Mouse (Mus musculus) liver, postnatal 0 days (tissue): ENCODE results near the gene Map4k5. TPM values are rescaled to one million over a fixed set of nuclear protein-coding genes. Genes with fewer than 3 reads are reported as not detected.

ENCODE experiments used
- ATAC-seq: fragments of 200-750 bp; cut with Nextera tagmentation; 2 replicates; pipeline ENCODE4 v1.8.0; 2017; ENCODE audit warnings: mild to moderate bottlenecking, moderate library complexity
- DNase-seq: peaks from one replicate; pipeline ENCODE4 v3.0.0-alpha.2; 2016
- H3K27ac ChIP-seq: fragments of 300-500 bp; sonication (generic); 2 replicates; pipeline ENCODE4 v1.5.1; 2014; ENCODE audit warnings: antibody characterized with exemption, moderate library complexity, mild to moderate bottlenecking, low read depth
- H3K27me3 ChIP-seq: fragments of 300-500 bp; sonication (generic); 2 replicates; pipeline ENCODE4 v1.6.1; 2014; ENCODE audit warnings: low read length, control low read depth, mixed read lengths; ENCODE audit not compliant: insufficient read depth
- H3K36me3 ChIP-seq: fragments of 300-500 bp; sonication (generic); replicated peaks from 2 replicates; pipeline ENCODE4 v1.6.1; 2014; ENCODE audit warnings: mild to moderate bottlenecking, control low read depth, low read length, moderate library complexity, mixed read lengths; ENCODE audit not compliant: insufficient read depth
- H3K4me1 ChIP-seq: fragments of 300-500 bp; sonication (generic); 2 replicates; pipeline ENCODE4 v1.6.1; 2014; ENCODE audit warnings: antibody characterized with exemption, mild to moderate bottlenecking, control low read depth; ENCODE audit not compliant: insufficient read depth
- H3K4me2 ChIP-seq: fragments of 300-500 bp; sonication (generic); 2 replicates; pipeline ENCODE4 v1.6.1; 2014; ENCODE audit warnings: low read depth, mild to moderate bottlenecking, low read length, moderate library complexity, mixed read lengths
- H3K4me3 ChIP-seq: fragments of 300-500 bp; sonication (generic); 2 replicates; pipeline ENCODE4 v1.5.1; 2014; ENCODE audit warnings: low read depth, low read length
- H3K9ac ChIP-seq: fragments of 300-500 bp; sonication (generic); replicated peaks from 2 replicates; pipeline ENCODE4 v1.6.1; 2014; ENCODE audit warnings: mild to moderate bottlenecking, moderate library complexity
- H3K9me3 ChIP-seq: fragments of 300-500 bp; sonication (generic); 2 replicates; pipeline ENCODE4 v1.6.1; 2016; ENCODE audit warnings: mild to moderate bottlenecking, control low read depth, low read length, mixed read lengths
- CTCF ChIP-seq: sonication (generic); IDR thresholded peaks from 2 replicates; pipeline ENCODE4 v1.5.1; 2016; ENCODE audit warnings: antibody characterized with exemption, low read depth
- EP300 ChIP-seq: IDR thresholded peaks from 2 replicates; pipeline ENCODE4 v1.6.1; 2016; ENCODE audit warnings: antibody characterized with exemption, low read depth, mild to moderate bottlenecking
- WGBS: fragments of 180-500 bp; shearing (Covaris S2); extraction: QIAGEN DNeasy Blood & Tissue Kit; methylation state at CpG from one replicate; pipeline ENCODE4 v1.1.7; 2014; ENCODE audit not compliant: insufficient replicate concordance; 5-methylcytosine and 5-hydroxymethylcytosine counted together
- polyA plus RNA-seq: library from polyadenylated mRNA; unstranded; fragments of >200 nt; fragmentation: Nextera tagmentation; extraction: Ambion mirVana; gene quantifications from 2 replicates; pipeline ENCODE4 v1.2.1, GENCODE M21; 2015

Map4k5 gene
- polyA plus RNA-seq, 1 experiment from 2014 or later = 11.8 TPM

DNA sequence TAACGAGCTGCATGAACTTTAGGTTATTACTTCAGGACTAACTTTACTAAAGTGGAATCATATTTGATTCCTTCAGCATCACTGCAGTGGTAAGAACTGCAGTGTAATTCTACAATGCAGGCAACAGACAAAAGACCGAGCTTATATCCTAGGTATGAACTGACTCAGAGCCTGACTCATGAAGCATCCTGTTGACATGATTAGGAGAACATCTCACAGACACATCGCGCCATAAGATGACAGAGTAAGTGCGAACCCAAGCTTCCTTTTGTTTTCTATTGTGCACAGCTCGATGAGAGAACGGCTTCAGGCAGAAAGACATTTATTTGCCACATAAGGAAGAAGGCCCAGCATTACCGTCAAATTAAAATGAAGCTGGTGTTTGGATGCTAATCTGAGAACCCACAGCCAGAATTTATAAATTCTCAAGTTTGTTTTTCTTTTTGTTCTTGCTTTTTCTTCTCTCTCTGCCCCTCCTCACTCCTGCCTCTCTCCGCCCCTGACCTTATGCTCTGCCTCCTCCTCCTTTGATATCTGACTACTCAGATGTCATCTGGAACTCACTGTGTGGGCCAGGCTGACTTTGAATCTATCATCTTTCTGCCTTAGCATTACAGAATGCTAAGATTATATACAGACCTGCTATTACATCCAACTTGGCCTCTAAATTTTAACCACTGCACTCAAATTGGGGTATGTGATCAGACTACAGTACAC is 68.0 kb downstream of the Map4k5 start:
- H3K36me3 ChIP-seq = peaks cover 74% of the 10 kb centered on the region
- H3K4me2 ChIP-seq = no peak overlapping the region
- WGBS = 91% methylated on average over 9 of the region's 9 CpGs

DNA sequence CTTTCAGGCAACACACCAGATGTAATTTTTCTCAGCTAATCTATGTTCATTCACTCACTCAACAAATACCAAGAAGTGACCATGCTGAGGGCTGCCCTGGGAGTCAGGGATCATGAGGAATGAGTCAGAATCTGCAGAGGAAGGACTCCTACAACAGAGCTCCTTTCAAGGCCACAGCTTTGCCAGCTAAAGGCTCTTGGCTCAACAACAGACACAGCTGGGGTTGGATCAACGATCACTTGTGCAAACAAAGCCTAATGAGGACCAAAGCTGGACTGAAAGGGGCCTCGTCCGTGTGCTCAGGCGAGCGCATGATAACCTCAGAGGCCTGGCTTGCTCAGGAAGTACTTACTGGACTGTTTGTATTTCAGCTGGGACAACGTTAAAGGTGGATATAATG is 78.7 kb downstream of the Map4k5 start:
- WGBS = 68% methylated on average over 6 of the region's 6 CpGs
- H3K27ac ChIP-seq = 0 out of 2 replicates have a peak overlapping the region, but pooled peaks have one; percentile 29
- peaks cover 77% of the 10 kb centered on the region for H3K36me3 ChIP-seq

More for the DNA sequence above, 68.0 kb downstream of the Map4k5 start:
- no peak for ATAC-seq
- Histone ChIP-seq H3K4me1 (no peaks in the 10 kb centered on the region), H3K9ac (no peak overlapping the region), H3K27me3 (no peaks in the 10 kb centered on the region), H3K27ac (no peak overlapping the region), H3K9me3 (no peaks in the 10 kb centered on the region), H3K4me3 (no peak overlapping the region)
- DNase-seq = no peak
- no peak for TF ChIP-seq EP300
- no peak for TF ChIP-seq CTCF

GRCm38 (mm10) chr12:69813596-69813995 is 79.4 kb downstream of the Map4k5 start:
- TF ChIP-seq EP300 = no peak
- no peak for TF ChIP-seq CTCF
- H3K4me2 ChIP-seq = no peak overlapping the region
- no peak overlapping the region for H3K27ac ChIP-seq
- no peak for DNase-seq
- no peaks in the 10 kb centered on the region for H3K9me3 ChIP-seq
- H3K4me1 ChIP-seq = no peaks in the 10 kb centered on the region
- no peaks in the 10 kb centered on the region for H3K27me3 ChIP-seq
- H3K4me3 ChIP-seq = no peak overlapping the region
- ATAC-seq = no peak
- H3K9ac ChIP-seq = no peak overlapping the region
- peaks cover 75% of the 10 kb centered on the region for H3K36me3 ChIP-seq
- WGBS = 95% methylated on average over 2 of the region's 2 CpGs

More for the DNA sequence above, 78.7 kb downstream of the Map4k5 start:
- Histone ChIP-seq H3K4me3 (no peak overlapping the region), H3K4me1 (no peaks in the 10 kb centered on the region), H3K4me2 (no peak overlapping the region), H3K9me3 (no peaks in the 10 kb centered on the region), H3K27me3 (no peaks in the 10 kb centered on the region), H3K9ac (no peak overlapping the region)
- DNase-seq (no peak), ATAC-seq (peak; percentile 57; the same call in 1 of the 2 replicates)
- TF ChIP-seq EP300 (no peak), CTCF (no peak)

GRCm38 (mm10) chr12:69812986-69813385 is 80.0 kb downstream of the Map4k5 start:
- Histone ChIP-seq H3K27me3 (no peaks in the 10 kb centered on the region), H3K4me3 (no peak overlapping the region), H3K36me3 (peaks cover 75% of the 10 kb centered on the region), H3K4me1 (no peaks in the 10 kb centered on the region), H3K9me3 (no peaks in the 10 kb centered on the region), H3K4me2 (no peak overlapping the region), H3K9ac (no peak overlapping the region), H3K27ac (no peak overlapping the region)
- ATAC-seq = no peak
- DNase-seq = no peak
- TF ChIP-seq EP300 = no peak
- no peak for TF ChIP-seq CTCF
- 77% methylated on average over 3 of the region's 3 CpGs for WGBS

GRCm38 (mm10) chr12:69811976-69812375 is 81.0 kb downstream of the Map4k5 start:
- H3K4me3 ChIP-seq = no peak overlapping the region
- no peaks in the 10 kb centered on the region for H3K9me3 ChIP-seq
- ATAC-seq (no peak), DNase-seq (no peak)
- WGBS = 77% methylated on average over 1 of the region's 1 CpGs
- TF ChIP-seq CTCF = no peak
- TF ChIP-seq EP300 = no peak
- H3K27me3 ChIP-seq = no peaks in the 10 kb centered on the region
- no peaks in the 10 kb centered on the region for H3K4me1 ChIP-seq
- no peak overlapping the region for H3K9ac ChIP-seq
- no peak overlapping the region for H3K27ac ChIP-seq
- no peak overlapping the region for H3K4me2 ChIP-seq
- H3K36me3 ChIP-seq = peaks cover 73% of the 10 kb centered on the region

DNA sequence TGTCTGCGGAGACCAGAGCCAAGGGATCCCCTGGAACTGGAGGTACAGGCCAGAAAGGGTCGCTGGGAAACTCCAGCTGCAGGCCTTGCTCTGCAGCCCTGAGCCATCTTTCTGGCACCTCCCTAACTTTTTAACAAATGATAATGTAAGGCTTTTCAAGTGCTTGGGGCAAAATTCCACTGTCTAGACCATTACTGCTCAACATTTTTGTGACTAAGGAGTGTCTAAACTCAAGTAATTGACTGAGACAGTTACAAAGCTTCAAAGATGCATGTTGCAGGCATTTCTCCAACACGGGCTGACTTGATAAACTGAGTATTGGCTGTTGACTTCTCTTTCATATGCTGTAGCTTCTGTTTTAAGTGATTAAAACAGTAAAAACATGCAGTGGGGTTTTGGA is 83.6 kb downstream of the Map4k5 start:
- H3K9me3 ChIP-seq = no peaks in the 10 kb centered on the region
- H3K27me3 ChIP-seq = no peaks in the 10 kb centered on the region
- no peak for ATAC-seq
- no peak overlapping the region for H3K9ac ChIP-seq
- peaks cover 71% of the 10 kb centered on the region for H3K36me3 ChIP-seq
- H3K4me1 ChIP-seq = no peaks in the 10 kb centered on the region
- H3K4me2 ChIP-seq = no peak overlapping the region
- H3K27ac ChIP-seq = no peak overlapping the region
- 89% methylated on average over 3 of the region's 3 CpGs for WGBS
- H3K4me3 ChIP-seq = no peak overlapping the region
- no peak for DNase-seq
- no peak for TF ChIP-seq EP300
- no peak for TF ChIP-seq CTCF
